Mouse (Mus musculus): ENCODE data around the gene Cdk4.

Gene Cdk4

DNA sequence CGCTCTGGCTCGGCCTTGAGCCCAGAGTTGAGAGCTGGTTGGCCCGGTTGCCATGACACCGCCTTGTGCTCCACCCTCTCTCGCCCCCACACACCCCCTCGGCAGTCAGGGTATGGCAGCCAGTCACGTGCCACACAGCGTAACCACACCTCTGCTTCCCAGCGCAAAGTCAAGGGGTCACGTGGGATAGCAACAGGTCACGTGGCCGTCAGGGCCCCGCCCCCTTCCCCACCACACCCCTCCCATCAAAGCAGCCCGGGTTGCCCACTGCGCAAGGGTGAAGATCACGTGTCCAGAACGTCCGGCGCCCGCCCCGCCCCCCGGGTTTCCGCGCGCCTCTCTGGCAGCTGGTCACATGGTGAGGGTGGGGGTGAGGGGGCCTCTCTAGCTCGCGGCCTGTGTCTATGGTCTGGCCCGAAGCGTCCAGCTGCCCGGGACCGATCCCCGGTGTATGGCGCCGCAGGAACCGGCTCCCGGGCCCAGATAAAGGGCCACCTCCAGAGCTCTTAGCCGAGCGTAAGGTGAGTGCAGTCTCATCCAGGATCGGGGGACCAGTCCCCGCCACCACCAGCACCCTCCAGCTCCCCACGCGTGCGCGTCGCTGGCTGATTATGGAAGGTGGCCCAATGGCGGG is at the start of gene Cdk4:
Gene Cdk4 (plus strand): TSS at position 296 of the 634 bp plus-strand sequence.
- peak; percentile 98 to 99 for DNase-seq

DNA sequence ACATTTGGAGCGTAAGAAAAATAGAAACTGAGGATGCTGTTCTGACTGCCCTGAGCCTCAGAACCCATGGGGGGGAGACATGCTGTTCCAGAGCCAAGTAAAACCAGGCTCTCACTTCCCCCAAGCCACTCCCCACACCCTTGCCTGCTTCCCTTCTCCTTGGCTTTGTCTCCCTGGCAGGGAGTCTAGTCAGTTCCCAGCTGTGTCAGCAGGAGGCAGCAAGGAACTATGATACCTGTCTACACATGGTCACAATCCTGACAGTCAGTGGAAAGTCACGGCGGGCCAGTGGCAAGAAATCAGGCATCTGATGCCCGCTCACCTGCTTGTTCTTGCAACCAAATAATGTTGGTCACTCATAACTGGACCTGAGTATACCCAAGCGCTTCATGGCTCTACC is 46.8 kb upstream of the Cdk4 start:
- DNase-seq: peak; percentile 56 to 69

DNA sequence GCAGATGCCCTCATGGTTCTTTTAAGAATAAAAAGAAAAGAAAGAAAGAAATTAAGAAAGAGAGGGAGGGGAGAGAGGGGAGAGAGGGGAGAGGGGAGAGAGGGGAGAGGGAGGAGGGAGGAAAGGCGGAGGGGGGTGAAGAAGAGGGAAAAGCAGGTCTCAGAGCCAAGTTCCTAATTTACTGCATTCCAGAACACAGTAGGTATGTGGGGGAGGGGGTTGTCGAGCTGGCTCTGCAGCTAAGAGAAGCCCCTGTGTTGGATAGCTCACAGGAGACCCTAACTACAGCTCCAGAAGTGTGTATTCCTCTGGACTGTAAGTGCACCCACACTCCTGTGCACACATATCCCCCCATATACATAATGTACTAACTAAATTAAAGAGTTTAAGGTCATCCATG is 46.3 kb upstream of the Cdk4 start:
- no peak for DNase-seq

DNA sequence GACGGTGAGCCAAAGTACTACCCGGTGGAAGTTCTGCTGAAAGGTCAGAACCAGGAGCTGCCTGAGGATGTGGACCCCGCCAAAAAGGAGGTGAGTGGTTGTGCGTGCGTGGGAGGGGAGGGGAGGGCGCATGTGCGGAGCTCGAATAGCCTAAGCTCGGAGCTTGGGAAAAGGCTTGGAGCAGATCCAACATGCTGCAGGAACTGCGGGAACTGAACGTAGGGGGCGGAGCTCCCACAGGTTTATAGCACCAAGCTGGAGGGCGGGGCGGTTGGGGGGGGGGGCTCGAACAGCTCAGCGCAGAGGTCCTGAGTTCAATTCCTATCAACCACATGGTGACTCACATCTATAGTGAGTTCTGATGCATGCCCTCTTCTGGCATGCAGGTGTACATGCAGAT is 44.9 kb upstream of the Cdk4 start:
- DNase-seq: no peak

DNA sequence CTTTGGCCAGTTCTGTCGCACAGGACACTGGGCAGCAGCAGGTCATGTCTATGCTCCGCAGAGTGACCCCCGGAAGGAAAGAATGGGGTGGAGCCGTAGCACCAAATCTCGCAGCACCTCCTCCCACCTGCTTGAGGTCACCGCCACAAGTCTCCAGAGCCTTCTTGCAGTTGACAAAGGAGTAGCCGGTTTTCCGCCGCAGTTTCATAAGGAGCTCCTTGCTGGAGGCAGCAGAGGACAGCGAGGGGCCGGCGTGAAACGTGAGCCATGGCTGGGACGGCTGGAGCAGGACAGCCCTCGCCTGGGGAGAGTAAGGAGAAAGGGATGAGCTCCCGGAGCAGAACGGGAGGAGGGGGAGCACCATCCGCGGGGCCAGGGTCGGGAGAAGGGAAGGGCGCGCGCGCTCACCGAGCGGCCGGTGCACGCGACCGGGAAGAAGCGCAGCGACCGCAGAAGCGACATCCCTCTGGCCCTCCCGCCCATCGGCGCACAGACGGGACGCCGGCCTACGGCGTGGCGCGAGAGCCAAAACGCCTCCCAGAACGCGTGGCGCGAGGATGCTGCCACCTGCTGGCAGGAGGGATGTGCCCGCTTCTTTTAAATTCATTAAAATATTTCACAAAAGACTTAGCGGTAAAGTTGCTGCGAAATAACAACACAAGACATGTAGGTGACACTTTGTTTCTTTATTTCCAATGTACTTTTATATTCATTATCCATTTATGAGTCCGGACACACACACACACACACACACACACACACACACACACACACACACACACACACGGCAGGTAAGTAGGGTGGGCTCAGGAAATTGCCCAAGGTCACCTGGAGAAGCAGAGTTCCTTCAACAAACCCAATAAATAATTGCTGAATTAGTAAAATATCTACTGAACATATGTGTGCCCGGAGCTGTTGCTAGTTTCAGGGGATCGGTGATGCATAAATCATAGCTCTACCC is 32.7 kb upstream of the Cdk4 start, which contains the start of gene Tsfm:
Gene Tsfm (minus strand): TSS at position 505 of the 961 bp plus-strand sequence.
- DNase-seq: peak; percentile 95

DNA sequence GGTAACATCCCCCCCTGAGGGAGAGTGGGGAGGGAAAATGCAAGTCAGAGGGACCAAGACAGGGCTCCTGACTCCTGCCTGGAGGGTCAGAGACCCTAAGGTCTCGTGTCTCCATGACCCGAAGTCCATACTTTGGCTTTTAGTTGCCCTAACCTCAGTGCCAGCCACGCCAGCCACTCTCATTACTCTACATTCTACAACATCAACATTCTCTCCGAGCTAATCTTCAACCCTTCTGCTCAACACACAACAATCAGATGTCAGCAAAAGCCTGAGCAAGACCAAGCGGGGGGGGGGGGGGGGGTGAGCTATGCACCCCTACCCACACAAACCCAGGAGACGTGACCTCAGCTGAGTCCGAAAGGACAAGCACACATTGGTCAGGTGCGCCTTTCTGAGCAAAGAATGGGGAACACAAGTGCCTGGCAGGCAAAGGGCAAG is 30.0 kb upstream of the Cdk4 start:
- peak; percentile 68 to 89 for DNase-seq

- DNase-seq: peak; percentile 78 to 92
These were observed 27.1 kb upstream of the Cdk4 start for GRCm38 (mm10) chr10:127036273-127036672.

DNA sequence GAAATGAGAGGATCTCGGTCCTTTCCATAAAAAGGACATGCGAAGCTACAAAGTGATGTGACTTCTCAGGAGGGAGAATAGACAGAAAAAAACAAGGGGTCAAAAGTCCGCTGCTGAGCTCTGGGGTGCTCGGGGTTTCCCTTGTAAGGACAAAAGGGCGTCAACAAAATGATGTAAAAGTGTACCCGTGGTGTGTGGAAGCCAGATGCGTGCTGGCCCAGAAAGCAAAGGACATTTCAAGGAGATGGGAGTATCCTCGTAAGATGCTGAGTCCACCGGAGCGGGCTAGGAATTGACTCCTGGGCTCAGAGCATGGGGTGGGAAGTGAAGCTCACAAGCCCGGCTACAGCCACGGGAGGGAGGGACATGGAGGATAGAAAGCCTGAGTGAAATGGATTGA is 25.7 kb upstream of the Cdk4 start:
- peak; percentile 47 to 82 for DNase-seq

DNA sequence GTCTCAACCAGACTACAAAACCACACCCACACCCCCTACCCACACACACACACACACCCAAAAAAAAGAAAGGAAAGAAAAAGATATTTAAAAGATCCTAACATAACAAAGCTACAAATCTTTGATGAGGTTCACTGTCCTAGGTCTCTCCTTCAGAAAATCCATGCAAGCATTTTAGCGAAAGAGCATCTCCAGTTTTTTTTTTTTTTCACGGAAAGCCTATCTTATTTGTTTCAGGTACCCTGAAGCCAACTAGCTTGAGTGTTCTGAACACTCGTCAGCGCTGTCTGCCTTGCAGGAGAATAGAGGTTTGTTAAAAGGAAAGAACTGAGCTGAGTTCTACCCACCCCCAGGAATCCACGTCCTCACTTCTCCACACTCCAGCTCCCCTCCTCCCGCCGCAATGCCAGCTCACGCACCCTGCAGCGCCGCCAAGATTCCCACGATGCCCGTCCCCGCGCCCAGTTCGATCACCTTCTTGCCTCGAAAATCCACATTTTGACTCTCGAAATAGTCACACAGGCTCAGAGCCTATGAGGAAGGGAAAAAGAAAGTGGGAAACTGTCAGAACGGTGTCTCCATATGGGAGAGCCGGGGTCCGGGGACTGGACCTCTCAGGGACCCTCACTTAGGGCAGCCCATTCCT is 22.6 kb upstream of the Cdk4 start:
- DNase-seq: peak; percentile 43 to 66

DNA sequence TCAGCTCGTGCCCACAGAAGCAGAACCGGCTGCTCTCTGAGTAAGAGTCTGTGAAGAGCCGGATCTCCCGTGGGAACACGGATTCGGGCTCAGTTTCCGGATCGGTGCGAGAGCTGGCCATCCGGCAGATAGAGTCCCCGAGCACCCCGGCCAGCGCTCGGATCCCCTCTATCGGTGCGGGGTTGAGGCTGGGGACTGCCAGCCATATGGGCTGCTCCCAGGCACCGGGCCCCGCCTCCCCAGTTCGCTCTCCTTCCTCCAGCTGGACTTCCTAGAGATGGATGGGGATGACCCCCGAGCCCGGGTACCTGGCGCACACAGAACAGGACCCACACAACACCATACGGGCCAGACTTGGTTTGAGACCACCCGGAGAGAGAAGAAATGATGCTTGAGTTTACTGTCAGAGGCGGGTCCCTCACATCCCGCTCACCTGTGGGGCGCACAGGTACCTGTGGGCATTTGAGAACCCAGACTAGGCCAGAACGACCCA is 22.0 kb upstream of the Cdk4 start, which contains the start of the genes Mettl1 and Eef1akmt3:
Gene Mettl1 (plus strand): TSS at position 141 of the 493 bp plus-strand sequence.
Gene Eef1akmt3 (minus strand): TSS at position 240 of the 493 bp plus-strand sequence.
- DNase-seq: peak; percentile 61 to 74

DNA sequence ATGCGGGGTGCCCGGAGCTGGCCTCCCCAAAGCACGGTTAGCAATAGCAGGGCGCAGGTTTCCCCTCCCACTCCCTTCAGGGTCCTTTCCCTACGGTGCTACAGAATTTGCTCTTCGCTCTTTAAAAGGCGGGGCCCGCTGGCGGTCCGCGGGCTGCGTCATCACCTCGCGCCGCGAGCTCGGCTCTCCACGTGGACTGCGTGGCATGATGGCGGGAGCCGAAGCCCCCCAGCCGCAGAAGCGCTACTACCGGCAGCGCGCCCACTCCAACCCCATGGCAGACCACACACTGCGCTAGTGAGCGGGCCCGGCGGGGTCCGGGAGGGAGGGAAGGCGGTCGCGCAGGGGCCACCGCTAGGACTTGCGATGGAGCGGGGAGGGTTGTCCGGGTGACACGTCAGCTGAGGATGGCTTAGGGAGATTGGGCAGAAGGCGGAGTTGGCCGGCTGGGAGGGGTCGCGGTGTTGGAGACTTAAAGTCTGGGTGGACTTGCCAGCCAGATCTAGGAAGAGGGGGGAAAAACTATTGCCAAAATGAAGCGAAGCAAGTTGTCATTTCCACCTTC is 21.5 kb upstream of the Cdk4 start:
- peak; percentile 90 to 93 for DNase-seq

- no peak for DNase-seq
These were observed 20.7 kb upstream of the Cdk4 start for GRCm38 (mm10) chr10:127042468-127043115.

- DNase-seq: peak; percentile 81 to 96
These were observed 20.1 kb upstream of the Cdk4 start for GRCm38 (mm10) chr10:127043187-127043586.

GRCm38 (mm10) chr10:127047954-127048353 is 15.4 kb upstream of the Cdk4 start, which contains the start of gene Cyp27b1:
Cyp27b1 (plus strand) TSS chr10:127048250.
- peak; percentile 20 to 56 for DNase-seq

DNA sequence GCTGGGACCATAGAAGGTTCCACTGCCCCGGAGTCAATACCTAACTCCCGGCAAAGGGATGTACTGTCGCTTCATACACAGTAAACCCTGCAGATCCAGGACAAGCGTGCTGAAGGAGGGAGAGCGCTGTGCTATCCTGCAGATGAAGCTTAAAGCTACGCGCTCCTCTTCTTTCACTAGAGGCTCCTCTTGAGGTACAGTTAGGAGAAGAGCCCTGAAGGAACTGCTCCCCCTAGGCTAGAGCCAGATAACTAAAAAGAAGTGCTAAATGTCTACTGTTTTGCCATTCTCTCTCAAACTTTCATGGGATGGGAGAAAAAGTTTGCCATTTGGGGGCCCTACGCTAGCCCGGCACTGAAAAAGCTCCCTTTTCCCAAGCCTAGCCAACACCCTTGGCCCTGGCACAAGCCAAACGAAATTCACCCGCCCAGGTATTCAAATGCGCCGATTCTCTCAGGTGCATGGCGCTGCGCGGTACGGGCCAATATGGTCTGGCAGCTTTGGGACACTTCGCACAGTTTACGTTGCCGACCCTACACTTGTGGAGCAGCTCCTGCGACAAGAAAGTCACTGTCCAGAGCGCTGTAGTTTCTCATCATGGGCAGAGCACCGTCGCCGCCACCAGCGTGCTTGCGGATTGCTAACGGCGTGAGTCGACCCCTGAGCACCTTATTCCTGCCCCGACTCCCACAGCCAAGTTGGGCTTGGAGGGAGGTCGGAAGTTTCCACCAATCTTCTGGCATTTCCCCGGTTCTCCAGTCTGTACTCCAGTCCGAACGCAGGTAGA is 14.5 kb upstream of the Cdk4 start:
- peak; percentile 33 to 49 for DNase-seq

GRCm38 (mm10) chr10:127049395-127050118 is 13.8 kb upstream of the Cdk4 start:
- peak; percentile 43 to 57 for DNase-seq

GRCm38 (mm10) chr10:127050119-127050474 is 13.2 kb upstream of the Cdk4 start:
- DNase-seq: no peak

DNA sequence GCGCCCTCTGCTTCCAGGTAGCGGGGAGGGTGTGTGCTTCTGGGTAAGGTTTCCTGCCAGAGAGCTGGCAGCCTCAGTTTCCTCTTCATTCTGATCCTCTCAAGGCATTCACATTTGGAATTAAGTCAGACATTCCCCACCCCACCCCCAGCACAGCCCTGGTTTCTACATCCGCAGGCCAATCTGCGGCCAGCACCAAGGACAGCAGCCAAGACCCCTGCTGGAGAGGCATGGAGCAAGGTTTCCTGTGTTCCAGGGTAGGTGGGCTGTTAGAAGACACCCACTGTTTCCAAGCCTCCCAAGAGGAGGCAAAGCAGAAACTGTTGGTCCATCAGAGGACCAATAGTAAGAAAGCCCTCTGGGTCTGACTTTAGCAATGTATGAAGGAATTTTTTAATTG is 8.7 kb upstream of the Cdk4 start:
- DNase-seq: no peak

GRCm38 (mm10) chr10:127055406-127055805 is 7.9 kb upstream of the Cdk4 start:
- no peak for DNase-seq

- DNase-seq: no peak
These were observed 6.8 kb upstream of the Cdk4 start for GRCm38 (mm10) chr10:127056490-127056889.
